Mouse (Mus musculus) A20 (cell line): ENCODE data around the gene Zfp260.

Source experiments
- DNase-seq: peaks from one replicate; pipeline ENCODE4 v3.0.0-alpha.2; 2011; ENCODE audit warnings: low read depth, low spot score

Gene Zfp260

DNA sequence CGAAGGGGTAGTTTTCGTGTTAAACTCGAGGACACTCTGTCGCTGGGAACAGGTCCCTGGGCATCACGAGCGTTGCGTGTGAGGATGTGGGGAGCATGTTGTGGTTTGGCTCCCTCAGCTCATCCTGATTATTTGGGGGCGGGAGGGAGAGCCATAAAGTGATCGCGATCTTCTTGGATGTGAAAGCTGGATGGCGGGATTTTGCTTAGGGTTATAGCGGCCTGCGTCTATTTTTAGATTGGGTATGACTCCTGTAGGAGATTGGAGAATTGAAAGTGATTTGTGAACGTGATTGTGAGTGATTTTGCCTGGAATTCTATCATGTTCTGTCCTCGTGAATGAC lies 27.6 kb downstream of the Zfp260 start:
- no peak for DNase-seq

DNA sequence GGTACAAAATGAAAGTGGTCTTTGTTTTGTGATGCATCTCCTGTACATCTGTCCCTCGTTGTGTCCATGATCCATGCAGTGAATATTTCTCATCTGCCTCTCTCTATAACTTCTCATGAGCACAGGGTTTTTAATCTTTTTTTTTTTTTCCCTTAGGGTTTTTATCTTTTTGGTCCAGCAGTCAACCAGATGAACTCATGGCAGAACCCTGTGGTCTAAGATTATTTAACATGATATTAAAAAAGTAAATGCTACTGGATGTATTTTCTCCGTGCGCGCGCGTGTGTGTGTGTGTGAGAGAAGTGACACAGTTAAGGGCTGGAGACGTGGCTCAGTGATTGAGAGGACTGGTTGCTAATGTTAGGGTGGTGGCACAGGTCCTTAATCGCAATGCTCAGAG lies 35.3 kb downstream of the Zfp260 start:
- no peak for DNase-seq

DNA sequence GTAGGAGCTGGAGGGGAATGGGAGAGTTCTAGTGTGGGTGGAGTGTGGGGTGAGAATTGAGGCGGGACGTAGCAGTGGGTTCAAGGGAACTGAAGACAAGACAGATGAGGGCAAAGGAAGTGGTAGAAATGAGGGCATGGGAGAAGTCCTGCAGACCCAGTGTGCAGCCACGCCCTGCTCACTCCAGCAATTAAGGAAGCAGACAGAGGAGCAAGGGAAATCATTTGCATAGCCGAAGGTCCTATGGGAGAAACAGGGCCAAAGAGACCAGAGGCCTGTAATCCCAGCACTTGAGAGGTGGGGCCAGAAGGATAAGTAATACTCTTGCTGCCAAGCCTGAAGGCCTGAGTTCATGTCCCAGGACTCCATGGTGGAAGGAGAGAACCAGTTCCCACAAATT lies 37.8 kb downstream of the Zfp260 start:
- no peak for DNase-seq

GRCm38 (mm10) chr7:30136826-30137225 lies 42.2 kb downstream of the Zfp260 start:
- no peak for DNase-seq

- DNase-seq, result no peak
These were observed 48.6 kb downstream of the Zfp260 start for GRCm38 (mm10) chr7:30143170-30143554.

GRCm38 (mm10) chr7:30143555-30144209 lies 49.1 kb downstream of the Zfp260 start:
- no peak for DNase-seq

DNA sequence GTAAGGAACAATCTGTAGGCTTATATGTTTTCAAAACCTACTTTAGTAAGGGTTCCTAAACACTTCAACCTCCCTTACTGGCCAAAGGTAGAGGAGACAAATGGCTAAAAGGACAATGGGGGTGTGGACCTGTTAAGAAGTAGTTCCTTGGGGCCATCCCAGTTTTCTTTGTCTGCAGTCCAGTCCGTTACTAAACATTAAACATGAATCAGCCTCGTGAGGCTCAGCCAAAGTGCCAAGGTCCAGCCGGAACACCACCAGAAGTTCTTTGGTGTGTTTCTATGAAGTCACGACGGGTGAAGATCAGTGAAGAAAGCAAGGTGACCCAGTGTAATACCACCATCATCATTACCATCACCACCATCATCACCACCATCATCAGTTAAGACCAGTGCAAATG lies 52.4 kb downstream of the Zfp260 start:
- DNase-seq, result no peak

GRCm38 (mm10) chr7:30154040-30154439 lies 59.5 kb downstream of the Zfp260 start:
- no peak for DNase-seq

- DNase-seq, result no peak
These were observed 60.9 kb downstream of the Zfp260 start for GRCm38 (mm10) chr7:30155507-30155906.
